Mouse (Mus musculus) spleen, embryonic (tissue): ENCODE results near the gene Jph3.

Experiments used
- CTCF ChIA-PET: fragments of 350-600 bp; sonication (Branson Sonifier 250); formaldehyde crosslinking; loops from one replicate; lab custom pipeline; 2022; lab: Charles Lee

Jph3 gene

DNA sequence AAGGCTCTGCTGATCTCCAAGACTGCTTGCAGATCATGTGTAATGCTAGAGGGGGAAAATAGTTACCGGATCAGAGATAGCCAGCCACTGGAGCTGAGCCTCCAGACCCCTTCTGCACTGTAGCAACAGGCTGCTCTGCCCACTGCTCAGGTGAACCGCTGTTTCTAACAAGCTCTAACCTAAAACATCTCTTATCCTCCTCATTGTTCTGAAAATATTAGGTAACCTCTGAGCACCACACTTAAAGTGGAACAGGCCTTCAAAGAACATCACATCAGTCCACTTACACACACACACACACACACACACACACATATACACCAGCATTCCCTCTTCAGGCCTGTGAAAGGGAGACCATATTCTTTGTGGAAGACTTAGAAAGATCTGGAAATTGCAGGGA is 102.6 kb downstream of the Jph3 start:
- CTCF ChIA-PET, result interaction anchor here (0.7 kb wide), 1 partner anchor 136 kb away, joined by 5 read pairs; no protein-coding TSS in a partner anchor

GRCm38 (mm10) chr8:121832503-121832902 is 103.1 kb downstream of the Jph3 start:
- CTCF ChIA-PET, result interaction anchor here (0.7 kb wide), 1 partner anchor 136 kb away, joined by 5 read pairs; no protein-coding TSS in a partner anchor

DNA sequence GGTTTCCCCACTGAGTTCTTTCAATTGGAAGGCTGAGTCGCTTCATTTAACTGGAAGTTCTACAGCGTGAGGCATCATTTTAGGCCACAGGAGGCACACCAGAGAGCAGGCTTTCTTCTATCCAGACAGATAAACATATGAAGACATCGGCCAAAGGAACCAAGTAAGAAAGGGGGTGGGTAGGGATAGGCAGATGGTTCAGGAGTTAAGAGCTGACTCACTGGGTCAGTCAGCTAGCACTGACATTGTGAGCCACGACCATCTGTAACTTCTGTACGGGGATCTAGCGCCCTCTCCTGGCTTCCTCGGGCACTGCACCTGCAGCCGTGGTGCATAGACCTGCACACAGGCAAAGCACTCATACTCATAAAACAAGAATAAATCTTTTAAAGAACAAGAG is 111.8 kb downstream of the Jph3 start:
- CTCF ChIA-PET, result no interaction called here

DNA sequence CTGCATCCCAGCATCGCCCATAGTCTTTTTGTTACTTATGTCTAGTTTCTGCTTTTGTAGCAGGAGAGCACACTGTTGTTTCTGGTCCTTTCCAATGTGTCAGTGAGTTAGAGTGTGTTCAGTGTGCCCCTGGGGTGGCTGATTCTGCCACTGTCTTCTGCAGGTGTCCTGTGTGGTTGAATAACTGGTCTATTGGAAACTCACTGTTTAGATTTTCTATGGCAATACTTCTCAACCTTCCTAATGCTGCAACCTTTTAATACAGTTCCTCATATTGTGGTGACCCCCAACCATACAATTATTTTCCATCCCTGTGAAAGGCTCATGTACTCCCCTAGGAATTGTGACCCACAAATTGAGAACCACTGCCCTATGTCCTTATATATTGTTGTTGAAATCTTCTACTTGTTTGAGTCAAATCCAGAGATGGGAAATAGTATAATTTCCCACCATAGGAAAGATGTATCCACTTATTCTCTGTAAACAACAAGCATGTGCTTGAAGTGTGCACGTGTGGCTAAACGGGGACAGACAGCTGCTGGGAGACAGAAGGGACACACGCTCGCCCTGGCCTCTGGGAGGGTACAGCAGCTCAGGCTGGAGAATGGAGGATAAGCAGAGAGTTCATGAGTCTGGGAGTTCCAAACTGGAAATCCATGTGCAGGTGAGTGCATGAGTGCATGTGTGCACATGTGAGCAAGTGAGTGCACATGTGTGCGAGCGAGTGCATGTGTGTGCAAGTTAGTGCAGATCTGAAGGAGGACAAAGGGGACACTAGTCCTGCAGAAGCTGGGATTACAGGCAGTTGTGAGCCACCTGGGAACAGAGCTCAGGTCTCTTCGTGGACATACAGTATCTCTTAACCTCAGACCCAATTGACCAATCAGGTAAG is 112.9 kb downstream of the Jph3 start:
- CTCF ChIA-PET, result no interaction called here

DNA sequence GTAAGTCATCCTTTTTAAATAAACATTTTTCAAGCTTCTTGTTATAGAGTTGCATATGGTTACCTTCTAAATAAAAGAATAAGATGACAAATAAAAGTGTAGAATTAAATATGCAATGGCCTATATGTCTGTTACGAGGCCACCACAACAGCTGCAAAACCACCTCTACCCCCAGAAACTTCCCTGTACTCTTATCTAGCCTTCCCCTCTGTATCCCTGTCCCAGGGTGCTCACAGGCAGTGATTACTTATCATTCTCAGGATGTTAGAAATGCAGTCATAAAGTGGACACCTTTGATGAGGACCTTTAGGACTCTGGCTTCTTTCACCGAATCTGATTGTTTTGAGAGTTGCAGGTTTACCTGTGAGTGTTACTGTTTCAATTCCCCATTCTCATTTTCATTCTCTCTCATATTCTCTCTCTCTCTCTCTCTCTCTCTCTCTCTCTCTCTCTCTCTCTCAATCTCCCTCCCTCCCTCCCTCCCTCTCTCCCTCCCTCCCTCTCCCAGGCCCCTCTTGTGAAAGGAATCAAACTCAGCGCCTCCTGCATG is 113.8 kb downstream of the Jph3 start:
- CTCF ChIA-PET, result interaction anchor here (0.6 kb wide), 1 partner anchor 63 kb away, joined by 3 read pairs; no protein-coding TSS in a partner anchor
